Mouse (Mus musculus) neutrophil, adult 5-6 weeks (primary cell): ENCODE data around the gene Tceal3. TPM values are rescaled to one million over a fixed set of nuclear protein-coding genes. Genes with fewer than 3 reads are reported as not detected.
"Not testable (repeated sequence)": the region's sequence is repeated elsewhere in the genome, so short reads cannot be mapped to it uniquely, and the experiment has no call there.

Source experiments
- ATAC-seq: fragments of 151-379, 151-347 bp; 2 replicates; pipeline ENCODE4 v1.8.0; 2017; ENCODE audit warnings: mild to moderate bottlenecking, moderate TSS enrichment; ENCODE audit not compliant: insufficient number of reproducible peaks, poor library complexity, low FRiP score, severe bottlenecking; ENCODE audit errors: extremely low read depth
- total RNA-seq: library from RNA; stranded (forward); fragments of 200-1000 nt; gene quantifications from 2 replicates; pipeline ENCODE4 v1.2.3, GENCODE M21; 2017

Tceal3 gene
- total RNA-seq, 1 experiment from 2014 or later = not detected

GRCm38 (mm10) chrX:136691606-136692293 is 101.1 kb downstream of the Tceal3 start:
- ATAC-seq = not testable (repeated sequence)

GRCm38 (mm10) chrX:136692294-136692675 is 101.6 kb downstream of the Tceal3 start:
- ATAC-seq = no peak

- ATAC-seq = no peak
Measured at GRCm38 (mm10) chrX:136693196-136693595, 102.6 kb downstream of the Tceal3 start.

DNA sequence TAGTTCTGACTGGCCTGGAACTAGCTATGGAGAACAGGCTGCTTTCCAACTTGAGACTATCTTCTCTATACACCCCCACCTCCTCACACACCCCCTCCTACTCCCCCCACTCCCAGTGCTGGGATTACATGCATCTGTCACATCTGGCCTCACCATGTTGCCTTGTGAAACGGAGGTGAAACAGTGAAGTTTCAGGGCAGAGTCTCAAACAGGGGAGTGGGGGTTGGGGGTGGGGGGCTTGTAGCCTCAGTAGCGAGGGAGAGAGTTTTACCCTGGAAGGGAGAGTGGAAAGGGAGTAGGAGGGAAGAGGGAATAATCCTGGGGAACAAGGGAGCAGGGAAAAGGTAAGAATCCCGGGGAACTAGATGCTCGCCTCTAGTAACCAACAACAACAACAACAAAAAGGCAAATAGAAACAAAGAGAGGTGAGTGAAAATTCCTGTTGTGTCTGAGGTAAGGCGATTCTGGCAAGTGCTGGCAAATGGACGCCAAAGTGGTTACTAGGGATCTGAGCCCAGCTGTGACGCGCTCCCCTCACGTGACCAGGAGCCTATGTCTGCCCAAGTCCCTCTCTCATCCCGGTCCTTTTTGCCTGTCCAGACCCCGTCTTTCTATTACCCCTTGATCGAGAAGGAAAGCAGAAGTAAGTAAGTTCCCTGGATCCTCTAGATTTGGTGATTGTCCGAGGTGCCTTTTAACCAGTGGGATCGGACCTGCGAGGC is 117.0 kb downstream of the Tceal3 start, which contains the start of gene Tceal1:
Tceal1 (plus strand) TSS at position 537 of the 722 bp plus-strand sequence.
- ATAC-seq = no peak

DNA sequence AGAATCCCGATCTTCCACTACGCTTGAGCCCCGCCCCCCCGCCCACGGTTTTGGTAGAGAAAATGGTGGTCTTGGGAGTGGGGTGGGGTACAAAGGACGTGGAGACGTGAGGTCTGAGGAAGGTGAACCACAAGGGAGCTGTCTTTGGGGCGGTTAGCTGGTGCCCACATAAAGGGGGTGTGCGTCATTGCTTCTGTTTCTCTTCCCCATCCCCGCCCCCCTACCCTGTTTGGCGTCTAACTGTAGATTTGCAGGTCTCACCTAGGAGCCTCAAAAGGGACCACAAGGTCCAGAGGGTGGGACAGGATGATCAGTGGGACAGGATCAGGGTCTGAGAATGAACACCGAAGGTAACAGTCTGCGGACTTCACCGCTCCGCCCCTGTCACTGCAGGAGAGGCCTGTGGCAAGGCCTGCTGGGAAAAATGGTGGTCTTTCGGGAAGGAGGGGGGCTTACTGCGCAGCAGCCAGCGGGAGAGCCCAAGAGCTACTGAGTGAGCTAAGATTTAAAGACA is 117.6 kb downstream of the Tceal3 start:
- ATAC-seq = peak; percentile 51; the same call in 1 of the 2 replicates

GRCm38 (mm10) chrX:136708782-136709181 is 118.1 kb downstream of the Tceal3 start:
- ATAC-seq = no peak

GRCm38 (mm10) chrX:136714742-136715474 is 124.3 kb downstream of the Tceal3 start:
- ATAC-seq = not testable (repeated sequence)

Other genes starting within 250 kb of the Tceal3 start
- gene Kir3dl1, start 72.8 kb upstream of the Tceal3 start, total RNA-seq = not detected in 2 replicates
- not detected in 2 replicates for gene Kir3dl2, start 46.8 kb upstream of the Tceal3 start, total RNA-seq
- gene Tceal1, start 117.1 kb downstream of the Tceal3 start, total RNA-seq = 0.12 and 0.35 TPM in 2 replicates
- 128 and 145 TPM in 2 replicates for gene Morf4l2, start 152.8 kb downstream of the Tceal3 start, total RNA-seq
- not detected in 2 replicates for gene Glra4, start 189.3 kb downstream of the Tceal3 start, total RNA-seq
- 4.2 and 4.4 TPM in 2 replicates for gene Plp1, start 231.8 kb downstream of the Tceal3 start, total RNA-seq